Mouse (Mus musculus): ENCODE results near the gene Aipl1. TPM values are rescaled to one million over a fixed set of nuclear protein-coding genes. Genes with fewer than 3 reads are reported as not detected.
A peak's percentile ranks its signal among the peaks of the same experiment; 100 is the strongest.

Gene Aipl1
- polyA plus RNA-seq, 1 experiment = 0.08 TPM

DNA sequence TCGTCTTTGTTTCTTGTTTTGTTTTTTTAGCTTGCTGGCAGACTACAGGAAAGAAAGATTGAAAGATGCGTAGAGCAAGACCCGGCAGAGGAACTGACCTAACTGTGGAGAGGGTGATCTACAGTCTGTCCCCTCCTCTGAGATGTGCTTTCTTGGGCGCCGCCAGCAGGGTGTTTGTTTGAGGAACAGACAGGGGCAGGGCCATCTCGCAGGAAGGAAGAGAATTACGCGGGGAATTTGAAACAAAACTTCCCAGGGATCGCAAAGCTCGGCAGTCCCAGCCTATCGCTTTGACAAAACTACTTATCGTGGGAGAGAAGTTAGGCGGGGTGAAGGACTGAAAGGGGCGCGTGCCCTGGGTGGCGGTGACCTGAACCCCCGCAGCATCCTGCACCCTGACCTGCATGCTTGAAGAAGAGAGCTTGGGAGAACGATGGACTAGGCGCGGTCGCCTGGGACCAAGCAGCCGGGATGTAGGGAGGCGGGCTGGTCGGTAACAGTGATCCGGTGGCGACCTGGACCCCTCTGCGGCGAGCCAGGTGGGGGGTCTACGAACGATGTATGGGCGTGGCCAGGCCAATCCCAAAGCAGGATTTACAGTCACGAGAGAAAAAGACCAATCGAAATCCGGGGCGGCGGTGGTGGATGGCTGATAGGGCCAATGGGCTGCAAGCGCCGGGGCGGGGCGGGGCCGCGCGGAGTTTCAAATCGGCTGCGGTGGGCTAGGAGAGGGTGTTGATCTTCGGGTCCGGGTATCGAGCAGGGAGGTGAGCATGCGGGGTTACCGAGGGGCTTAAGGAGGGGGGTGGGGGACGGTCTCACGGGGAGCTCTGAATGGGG is 4.7 kb upstream of the Aipl1 start, which contains the start of gene Pimreg:
Gene Pimreg (plus strand): TSS at position 265 of the 840 bp plus-strand sequence.
- TF ChIP-seq POLR2A (IDR thresholded peaks at IDR 0.05; ENCODE audit: borderline replicate concordance, extremely low read depth, low read depth, low read length) (no peak), CTCF (IDR thresholded peaks at IDR 0.05; ENCODE audit: insufficient read depth, low read length) (0 out of 2 replicates have a peak, but pooled peaks have one; percentile 13)
- Histone ChIP-seq H3K4me3 (replicated peaks; ENCODE audit: extremely low read depth, low read depth, low read length) (peak within 1 kb of the TSS; percentile 73), H3K4me1 (ENCODE audit: control insufficient read depth, insufficient read depth, low read length) (peaks cover 3% of the 10 kb centered on the region; the same call in 1 of the 2 replicates)
- DNase-seq = peak; percentile 67
- 1% methylated on average over 52 of the region's 52 CpGs for WGBS

DNA sequence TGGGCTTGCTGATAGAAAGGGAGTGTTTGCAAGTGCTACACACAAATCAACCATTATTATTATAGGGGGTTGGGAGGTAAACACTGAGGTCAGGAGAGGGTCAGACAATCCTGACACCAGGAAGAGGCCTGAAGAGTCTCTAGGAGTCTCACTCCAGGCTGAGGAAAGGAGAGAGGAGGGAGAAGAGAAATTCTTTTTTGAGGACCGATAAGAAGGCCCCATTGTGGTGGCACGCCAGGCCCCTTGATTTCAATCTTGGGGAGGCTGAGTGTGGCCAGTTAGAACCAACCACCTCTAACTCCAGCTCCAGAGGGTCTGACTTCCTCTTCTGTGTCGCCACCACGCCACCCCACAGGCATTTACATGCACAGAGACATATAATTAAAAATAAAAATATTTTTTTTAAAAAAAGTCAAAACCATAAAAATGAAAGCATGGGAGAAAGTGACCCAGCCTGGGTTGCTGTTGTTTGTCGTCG is 4.0 kb upstream of the Aipl1 start:
- no peak for DNase-seq
- WGBS = 22% methylated on average over 6 of the region's 6 CpGs
- TF ChIP-seq POLR2A (IDR thresholded peaks at IDR 0.05; ENCODE audit: borderline replicate concordance, extremely low read depth, low read depth, low read length) = no peak
- no peak for TF ChIP-seq CTCF (IDR thresholded peaks at IDR 0.05; ENCODE audit: insufficient read depth, low read length)
- Histone ChIP-seq H3K4me1 (ENCODE audit: control insufficient read depth, insufficient read depth, low read length) (peaks cover 3% of the 10 kb centered on the region; the same call in 1 of the 2 replicates), H3K4me3 (replicated peaks; ENCODE audit: extremely low read depth, low read depth, low read length) (peak overlapping the region; percentile 73)

DNA sequence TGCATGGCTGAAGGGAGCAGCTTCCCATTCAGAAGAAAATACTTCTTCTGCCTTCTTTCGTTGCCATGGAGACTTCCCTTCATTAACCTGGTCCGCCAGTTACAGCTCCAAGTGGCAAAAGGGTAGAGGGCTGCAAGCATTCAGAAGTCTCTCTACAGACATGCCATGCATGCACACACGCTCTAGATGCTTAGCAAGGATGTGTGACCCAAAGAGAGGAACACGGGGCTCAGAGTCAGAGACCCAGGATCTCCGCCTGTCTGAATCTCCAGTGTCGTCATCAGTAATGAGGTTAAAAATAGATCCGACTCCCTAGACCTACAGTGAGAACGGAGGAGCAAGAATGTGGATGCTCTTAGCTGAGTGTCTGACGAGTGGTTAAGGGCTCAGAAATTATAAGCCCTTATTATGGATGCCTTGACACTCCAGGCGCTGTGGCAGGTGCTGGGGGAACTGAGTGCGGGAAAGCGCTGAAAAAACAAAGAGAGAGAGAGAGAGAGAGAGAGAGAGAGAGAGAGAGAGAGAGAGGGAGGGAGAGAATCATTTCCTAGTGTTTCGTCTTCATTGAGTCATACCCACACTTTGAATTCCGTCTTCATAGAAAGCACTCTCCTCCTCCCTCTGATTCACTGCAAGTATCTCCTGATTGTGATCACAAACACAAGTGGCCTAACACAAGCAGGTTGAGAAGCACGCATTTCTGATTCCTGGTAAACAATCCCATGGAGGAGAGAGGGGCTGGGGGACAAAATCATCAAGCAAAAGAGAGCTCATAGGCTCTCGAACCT is 2.5 kb upstream of the Aipl1 start:
- H3K4me1 ChIP-seq (ENCODE audit: control insufficient read depth, insufficient read depth, low read length) = peaks cover 3% of the 10 kb centered on the region; the same call in 1 of the 2 replicates
- no peak for DNase-seq
- WGBS = 42% methylated on average over 16 of the region's 16 CpGs
- no peak overlapping the region for H3K4me3 ChIP-seq (replicated peaks; ENCODE audit: extremely low read depth, low read depth, low read length)
- TF ChIP-seq POLR2A (IDR thresholded peaks at IDR 0.05; ENCODE audit: borderline replicate concordance, extremely low read depth, low read depth, low read length) = no peak
- no peak for TF ChIP-seq CTCF (IDR thresholded peaks at IDR 0.05; ENCODE audit: insufficient read depth, low read length)

DNA sequence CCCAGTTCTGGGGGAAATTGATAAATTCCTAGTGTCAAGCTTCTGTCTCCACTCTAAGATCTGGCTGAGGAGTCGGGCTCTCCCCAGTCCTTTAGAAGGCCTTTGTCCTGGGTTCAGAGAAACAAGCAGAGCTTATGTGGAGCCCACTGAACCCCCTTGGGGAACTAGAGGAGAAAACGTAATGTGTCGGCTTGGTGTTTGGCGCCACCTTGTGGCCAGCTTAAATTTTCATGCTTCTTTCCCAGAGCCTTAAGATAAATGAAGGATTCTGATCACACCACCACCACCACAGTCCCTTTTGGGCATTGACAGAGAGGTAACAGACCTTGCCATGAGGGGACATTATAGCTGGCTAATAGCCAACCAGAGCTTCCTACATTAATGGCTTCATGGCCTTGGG is 687 bp upstream of the Aipl1 start:
- Histone ChIP-seq H3K4me3 (replicated peaks; ENCODE audit: extremely low read depth, low read depth, low read length) (no peak overlapping the region), H3K4me1 (ENCODE audit: control insufficient read depth, insufficient read depth, low read length) (peaks cover 3% of the 10 kb centered on the region; the same call in 1 of the 2 replicates)
- DNase-seq = peak; percentile 71
- 2% methylated on average over 4 of the region's 4 CpGs for WGBS
- TF ChIP-seq CTCF (IDR thresholded peaks at IDR 0.05; ENCODE audit: insufficient read depth, low read length) (peak; percentile 77), POLR2A (IDR thresholded peaks at IDR 0.05; ENCODE audit: borderline replicate concordance, extremely low read depth, low read depth, low read length) (no peak)

DNA sequence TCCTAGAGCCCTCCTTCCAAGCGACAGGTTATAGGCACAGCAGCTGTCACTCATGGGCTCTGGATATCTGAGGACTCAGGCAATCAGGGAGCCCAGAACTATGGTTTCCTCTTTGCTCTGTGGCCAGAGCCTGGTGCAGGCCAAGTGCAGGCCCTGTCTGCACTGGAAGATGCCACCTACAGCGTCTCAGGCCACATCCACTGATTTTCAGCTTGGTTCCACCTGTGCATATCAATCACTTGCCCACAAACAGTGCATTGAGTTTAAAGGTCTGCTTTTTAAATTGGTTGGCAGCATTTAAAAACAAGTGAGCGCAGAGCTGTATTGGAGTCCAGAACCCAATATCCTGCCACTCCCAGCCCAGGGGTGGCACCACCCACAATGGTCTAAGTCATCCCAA is 4.7 kb downstream of the Aipl1 start:
- 78% methylated on average over 3 of the region's 3 CpGs for WGBS
- no peaks in the 10 kb centered on the region for H3K4me1 ChIP-seq (ENCODE audit: control insufficient read depth, insufficient read depth, low read length)
- H3K4me3 ChIP-seq (replicated peaks; ENCODE audit: extremely low read depth, low read depth, low read length) = no peak overlapping the region
- DNase-seq = no peak
- TF ChIP-seq POLR2A (IDR thresholded peaks at IDR 0.05; ENCODE audit: borderline replicate concordance, extremely low read depth, low read depth, low read length) (no peak), CTCF (IDR thresholded peaks at IDR 0.05; ENCODE audit: insufficient read depth, low read length) (no peak)

DNA sequence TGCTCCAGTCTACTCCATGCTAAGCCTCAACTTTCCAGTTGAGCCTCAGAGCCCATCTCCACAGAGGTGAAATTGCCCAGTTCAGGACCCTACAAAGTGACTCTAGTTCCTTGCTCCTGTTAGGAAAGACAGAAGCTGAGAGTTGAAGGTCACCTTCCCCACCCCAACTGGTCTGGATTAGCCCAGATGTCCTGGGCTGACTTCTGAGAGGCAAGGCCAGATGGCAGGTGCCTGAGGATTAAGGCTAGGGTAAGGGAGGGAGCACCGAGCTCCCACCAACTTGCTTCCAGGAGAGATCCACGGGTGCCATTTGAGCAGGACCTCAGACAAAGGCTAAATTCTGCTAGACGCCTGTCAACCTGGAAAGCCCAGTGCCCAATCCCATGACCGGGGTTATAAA is 5.2 kb downstream of the Aipl1 start:
- Histone ChIP-seq H3K4me3 (replicated peaks; ENCODE audit: extremely low read depth, low read depth, low read length) (no peak overlapping the region), H3K4me1 (ENCODE audit: control insufficient read depth, insufficient read depth, low read length) (no peaks in the 10 kb centered on the region)
- WGBS = 85% methylated on average over 4 of the region's 4 CpGs
- TF ChIP-seq POLR2A (IDR thresholded peaks at IDR 0.05; ENCODE audit: borderline replicate concordance, extremely low read depth, low read depth, low read length) (no peak), CTCF (IDR thresholded peaks at IDR 0.05; ENCODE audit: insufficient read depth, low read length) (no peak)
- DNase-seq = no peak

DNA sequence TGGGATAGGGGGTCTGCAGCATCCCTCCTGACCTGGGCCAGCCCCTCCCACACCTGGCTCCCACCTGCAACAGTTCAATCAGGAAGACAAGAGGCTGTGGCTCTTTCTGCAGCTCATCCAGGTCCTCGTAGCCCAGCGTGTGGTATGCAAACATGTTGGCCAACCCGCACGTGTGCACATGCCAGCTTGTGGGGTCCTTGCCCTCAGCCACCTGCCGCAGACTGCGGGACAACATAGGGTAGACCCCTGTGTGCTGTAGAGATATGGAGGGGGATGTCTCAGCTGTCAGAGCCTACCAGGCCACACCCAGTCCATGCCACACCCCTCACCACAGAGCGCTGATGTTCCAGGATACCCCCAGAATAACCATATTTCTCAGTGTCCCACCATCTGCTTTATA is 6.0 kb downstream of the Aipl1 start:
- no peak for TF ChIP-seq CTCF (IDR thresholded peaks at IDR 0.05; ENCODE audit: insufficient read depth, low read length)
- TF ChIP-seq POLR2A (IDR thresholded peaks at IDR 0.05; ENCODE audit: borderline replicate concordance, extremely low read depth, low read depth, low read length) = no peak
- DNase-seq = no peak
- Histone ChIP-seq H3K4me3 (replicated peaks; ENCODE audit: extremely low read depth, low read depth, low read length) (no peak overlapping the region), H3K4me1 (ENCODE audit: control insufficient read depth, insufficient read depth, low read length) (no peaks in the 10 kb centered on the region)
- WGBS = 89% methylated on average over 7 of the region's 7 CpGs

DNA sequence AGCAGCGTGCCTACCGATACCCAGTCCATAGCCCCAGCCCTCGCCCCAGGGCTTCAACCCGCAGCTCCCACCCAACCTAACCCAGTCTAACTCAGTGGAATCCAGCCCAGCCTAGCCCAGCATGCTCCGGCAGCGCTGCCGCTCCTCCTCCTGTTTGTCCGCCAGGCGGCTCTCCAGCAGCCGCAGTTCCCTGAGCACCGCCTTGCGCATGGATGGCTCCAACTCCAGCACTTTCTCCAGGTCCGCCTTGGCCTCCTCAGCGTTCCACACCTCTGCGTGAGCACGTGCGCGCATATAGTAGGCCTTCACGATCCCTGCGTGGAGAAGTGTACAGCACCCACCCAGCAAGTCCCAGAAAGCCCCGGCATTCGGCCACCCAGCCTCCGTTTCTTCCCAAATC is 8.2 kb downstream of the Aipl1 start:
- 22% methylated on average over 23 of the region's 23 CpGs for WGBS
- TF ChIP-seq POLR2A (IDR thresholded peaks at IDR 0.05; ENCODE audit: borderline replicate concordance, extremely low read depth, low read depth, low read length) (no peak), CTCF (IDR thresholded peaks at IDR 0.05; ENCODE audit: insufficient read depth, low read length) (peak; percentile 25; the same call in 1 of the 2 replicates)
- H3K4me3 ChIP-seq (replicated peaks; ENCODE audit: extremely low read depth, low read depth, low read length) = no peak overlapping the region
- DNase-seq = no peak
- no peaks in the 10 kb centered on the region for H3K4me1 ChIP-seq (ENCODE audit: control insufficient read depth, insufficient read depth, low read length)

DNA sequence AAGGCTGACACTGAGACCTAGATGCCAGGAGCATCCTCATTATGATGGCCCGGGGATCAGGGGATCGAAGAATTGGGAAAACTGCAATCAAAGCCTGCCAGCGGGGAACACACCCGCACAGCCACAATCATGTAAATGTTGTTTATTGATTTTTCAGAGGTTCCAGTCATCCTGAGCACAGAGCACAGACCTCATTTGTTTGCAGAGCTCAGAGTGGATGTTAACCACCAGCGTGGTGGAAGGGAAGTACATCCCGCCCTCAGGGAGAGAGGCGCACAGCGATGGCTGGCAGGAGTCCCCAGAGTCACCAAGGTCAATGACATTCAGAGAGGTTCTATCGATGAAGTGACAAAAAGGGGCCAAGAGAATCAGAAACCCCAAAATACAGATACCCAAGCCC is 9.5 kb downstream of the Aipl1 start:
- TF ChIP-seq CTCF (IDR thresholded peaks at IDR 0.05; ENCODE audit: insufficient read depth, low read length) (no peak), POLR2A (IDR thresholded peaks at IDR 0.05; ENCODE audit: borderline replicate concordance, extremely low read depth, low read depth, low read length) (no peak)
- no peak overlapping the region for H3K4me3 ChIP-seq (replicated peaks; ENCODE audit: extremely low read depth, low read depth, low read length)
- 78% methylated on average over 9 of the region's 9 CpGs for WGBS
- DNase-seq = no peak
- no peaks in the 10 kb centered on the region for H3K4me1 ChIP-seq (ENCODE audit: control insufficient read depth, insufficient read depth, low read length)

Data from lung, adult 2 months (tissue).